Mouse (Mus musculus): ENCODE measurements around the gene Ccnb1. TPM values are rescaled to one million over a fixed set of nuclear protein-coding genes. Genes with fewer than 3 reads are reported as not detected.

Gene Ccnb1
- polyA plus RNA-seq, 1 experiment from 2014 or later: 214 TPM

Other genes with a start within 250 kb of the Ccnb1 start
- gene Ocln, start 233.9 kb downstream of the Ccnb1 start, polyA plus RNA-seq (2014; fragmentation: Nextera tagmentation; extraction: Ambion mirVana): 2.0 and 2.1 TPM in 2 replicates
- gene Marveld2, start 169.6 kb downstream of the Ccnb1 start, polyA plus RNA-seq (2014; fragmentation: Nextera tagmentation; extraction: Ambion mirVana): 3.1 and 3.6 TPM in 2 replicates
- 246 and 262 TPM in 2 replicates for gene Ak6, start 135.6 kb downstream of the Ccnb1 start, polyA plus RNA-seq (2014; fragmentation: Nextera tagmentation; extraction: Ambion mirVana)
- 25.1 and 26.3 TPM in 2 replicates for gene Rad17, start 135.5 kb downstream of the Ccnb1 start, polyA plus RNA-seq (2014; fragmentation: Nextera tagmentation; extraction: Ambion mirVana)
- 6.2 and 8.5 TPM in 2 replicates for gene Taf9, start 135.0 kb downstream of the Ccnb1 start, polyA plus RNA-seq (2014; fragmentation: Nextera tagmentation; extraction: Ambion mirVana)
- 3.5 and 3.8 TPM in 2 replicates for gene Ccdc125, start 116.9 kb downstream of the Ccnb1 start, polyA plus RNA-seq (2014; fragmentation: Nextera tagmentation; extraction: Ambion mirVana)
- 69.2 and 70.2 TPM in 2 replicates for gene Cdk7, start 55.6 kb downstream of the Ccnb1 start, polyA plus RNA-seq (2014; fragmentation: Nextera tagmentation; extraction: Ambion mirVana)
- gene Mrps36, start 41.9 kb downstream of the Ccnb1 start, polyA plus RNA-seq (2014; fragmentation: Nextera tagmentation; extraction: Ambion mirVana): 288 and 291 TPM in 2 replicates
- gene Cenph, start 10.7 kb downstream of the Ccnb1 start, polyA plus RNA-seq (2014; fragmentation: Nextera tagmentation; extraction: Ambion mirVana): 18.0 and 18.1 TPM in 2 replicates
- gene Slc30a5, start 46.9 kb upstream of the Ccnb1 start, polyA plus RNA-seq (2014; fragmentation: Nextera tagmentation; extraction: Ambion mirVana): 38.5 and 41.9 TPM in 2 replicates

Measured in heart, embryonic 14.5 days (tissue).